Mouse (Mus musculus): ENCODE measurements around the gene Cnih3. TPM values are rescaled to one million over a fixed set of nuclear protein-coding genes. Genes with fewer than 3 reads are reported as not detected.
A peak's percentile ranks its signal among the peaks of the same experiment; 100 is the strongest.

Cnih3 gene
- total RNA-seq, 1 experiment: 0.22 TPM

DNA sequence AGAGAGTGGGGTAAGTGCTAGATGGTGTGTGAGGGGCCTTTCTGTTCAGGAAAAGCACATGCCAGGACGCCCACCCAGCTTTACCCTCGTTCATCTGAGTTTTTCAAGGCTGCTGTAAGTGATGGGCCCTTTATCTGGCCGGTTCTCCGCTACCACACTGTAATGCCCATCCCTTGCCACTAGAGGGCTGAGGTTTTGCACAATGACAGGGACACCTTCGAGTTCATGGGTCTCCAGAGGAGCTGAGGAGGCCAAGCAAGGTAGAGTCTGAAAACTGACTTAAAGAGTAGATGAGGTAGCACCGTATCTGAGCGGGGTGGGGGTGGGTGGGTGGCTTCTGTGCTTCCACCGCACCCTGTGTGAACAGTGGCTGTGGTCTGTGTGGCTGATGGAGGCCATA lies 27.2 kb downstream of the Cnih3 start:
- no peak overlapping the region for H3K4me3 ChIP-seq (ENCODE audit: insufficient read depth in 1 of 2, low read depth in 1 of 2, low read length in 2 of 2, poor library complexity in 1 of 2, severe bottlenecking in 1 of 2)
- in situ Hi-C loops (cut with MboI; ENCODE audit: low sequenced_read_pairs in 2 of 2, unreplicated experiment in 2 of 2): no loop called here
- H3K4me1 ChIP-seq (ENCODE audit: control insufficient read depth in 2 of 2, insufficient read depth in 2 of 2, low read length in 2 of 2, poor library complexity in 1 of 2): peaks cover 0 to 3% of the 10 kb centered on the region in 2 experiments; a peak in 1 of 4 replicates
- DNase-seq (ENCODE audit: low read depth, low spot score): peak; percentile 50
- H3K36me3 ChIP-seq (ENCODE audit: control insufficient read depth, insufficient read depth, low read length, poor library complexity, severe bottlenecking): no peaks in the 10 kb centered on the region
- H3K27ac ChIP-seq (ENCODE audit: insufficient read depth, low read depth, low read length, poor library complexity, severe bottlenecking): no peak overlapping the region
- no peaks in the 10 kb centered on the region for H3K9me3 ChIP-seq (ENCODE audit: control insufficient read depth, insufficient read depth, low read depth, low read length)
- no peak overlapping the region for H3K9ac ChIP-seq (ENCODE audit: insufficient read depth, low read depth, low read length, poor library complexity, severe bottlenecking)
- TF ChIP-seq ZC3H11A (IDR thresholded peaks at IDR 0.05; ENCODE audit: borderline replicate concordance, low read depth, low read length): peak; percentile 2; the same call in 1 of the 2 replicates
- TF ChIP-seq ZNF384 (IDR thresholded peaks at IDR 0.05; ENCODE audit: low read depth, low read length): no peak

DNA sequence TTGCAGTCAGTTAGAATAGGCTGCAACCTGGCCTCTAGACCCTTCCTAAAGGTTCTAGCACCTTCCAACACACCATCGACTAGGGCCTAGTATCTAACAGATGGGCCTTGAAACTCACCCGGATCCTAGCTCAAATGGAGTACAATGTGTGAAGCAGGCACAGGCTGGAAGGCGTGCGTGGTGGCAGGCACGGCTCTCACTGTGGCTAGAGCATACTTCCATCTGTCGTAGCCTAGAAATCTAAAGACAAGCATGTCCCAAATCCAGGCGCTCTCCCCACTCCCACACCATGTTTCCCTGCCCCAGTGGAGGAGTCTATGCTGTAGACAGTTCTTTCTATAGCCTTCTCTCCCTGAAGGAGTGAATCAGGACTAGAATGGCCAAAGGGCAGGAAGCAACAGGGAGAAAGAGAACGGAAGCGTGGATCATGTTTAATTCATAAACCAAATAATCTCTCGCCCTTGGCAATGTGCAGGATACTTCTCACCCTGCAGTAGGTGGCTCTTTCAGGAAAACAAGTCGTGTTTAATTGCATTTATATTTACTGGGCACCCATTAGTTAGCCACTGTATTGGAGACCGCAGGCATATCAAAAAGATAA lies 29.1 kb downstream of the Cnih3 start:
- H3K27ac ChIP-seq (ENCODE audit: insufficient read depth, low read depth, low read length, poor library complexity, severe bottlenecking): no peak overlapping the region
- in situ Hi-C loops (cut with MboI; ENCODE audit: low sequenced_read_pairs in 2 of 2, unreplicated experiment in 2 of 2): no loop called here
- H3K9me3 ChIP-seq (ENCODE audit: control insufficient read depth, insufficient read depth, low read depth, low read length): no peaks in the 10 kb centered on the region
- no peak for DNase-seq (ENCODE audit: low read depth, low spot score)
- no peaks in the 10 kb centered on the region for H3K36me3 ChIP-seq (ENCODE audit: control insufficient read depth, insufficient read depth, low read length, poor library complexity, severe bottlenecking)
- H3K4me3 ChIP-seq (ENCODE audit: insufficient read depth in 1 of 2, low read depth in 1 of 2, low read length in 2 of 2, poor library complexity in 1 of 2, severe bottlenecking in 1 of 2): no peak overlapping the region
- H3K9ac ChIP-seq (ENCODE audit: insufficient read depth, low read depth, low read length, poor library complexity, severe bottlenecking): no peak overlapping the region
- TF ChIP-seq CHD2 (IDR thresholded peaks at IDR 0.05; ENCODE audit: low read depth, low read length) (no peak), ZNF384 (IDR thresholded peaks at IDR 0.05; ENCODE audit: low read depth, low read length) (no peak), MAFK (IDR thresholded peaks at IDR 0.05; ENCODE audit: insufficient read depth, low read depth, low read length) (no peak), HCFC1 (IDR thresholded peaks at IDR 0.05; ENCODE audit: borderline replicate concordance, insufficient read depth, low read length) (no peak), ZC3H11A (IDR thresholded peaks at IDR 0.05; ENCODE audit: borderline replicate concordance, low read depth, low read length) (no peak)
- peaks cover 0 to 3% of the 10 kb centered on the region in 2 experiments; a peak in 2 of 4 replicates for H3K4me1 ChIP-seq (ENCODE audit: control insufficient read depth in 2 of 2, insufficient read depth in 2 of 2, low read length in 2 of 2, poor library complexity in 1 of 2)

DNA sequence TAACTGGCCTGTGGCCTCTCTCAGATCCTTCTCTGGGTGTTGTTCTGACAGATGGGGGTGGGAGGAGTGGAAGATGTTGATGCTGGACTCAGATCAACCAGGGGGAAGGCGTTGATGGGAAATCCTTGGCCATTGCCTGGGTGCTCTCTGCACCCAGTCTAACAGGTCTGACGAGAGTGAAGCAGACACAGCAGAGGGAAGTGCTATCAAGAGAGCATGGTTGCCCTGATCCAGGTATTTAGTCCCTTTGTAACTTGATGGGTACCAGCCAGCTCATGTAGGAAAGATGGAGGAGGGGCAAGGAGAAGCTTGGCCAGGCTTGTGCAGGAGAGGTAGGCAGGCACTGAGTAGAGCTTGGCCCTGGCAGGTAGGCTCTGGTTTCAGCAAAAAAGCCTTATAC lies 36.8 kb downstream of the Cnih3 start:
- DNase-seq (ENCODE audit: low read depth, low spot score): no peak
- H3K4me3 ChIP-seq (ENCODE audit: insufficient read depth in 1 of 2, low read depth in 1 of 2, low read length in 2 of 2, poor library complexity in 1 of 2, severe bottlenecking in 1 of 2): no peak overlapping the region
- no peaks in the 10 kb centered on the region; a peak in 1 of 4 replicates for H3K4me1 ChIP-seq (ENCODE audit: control insufficient read depth in 2 of 2, insufficient read depth in 2 of 2, low read length in 2 of 2, poor library complexity in 1 of 2)
- TF ChIP-seq ZNF384 (IDR thresholded peaks at IDR 0.05; ENCODE audit: low read depth, low read length): no peak
- TF ChIP-seq MAFK (IDR thresholded peaks at IDR 0.05; ENCODE audit: insufficient read depth, low read depth, low read length): no peak
- TF ChIP-seq ZC3H11A (IDR thresholded peaks at IDR 0.05; ENCODE audit: borderline replicate concordance, low read depth, low read length): no peak
- TF ChIP-seq CHD2 (IDR thresholded peaks at IDR 0.05; ENCODE audit: low read depth, low read length): no peak
- TF ChIP-seq HCFC1 (IDR thresholded peaks at IDR 0.05; ENCODE audit: borderline replicate concordance, insufficient read depth, low read length): no peak
- in situ Hi-C loops (cut with MboI; ENCODE audit: low sequenced_read_pairs in 2 of 2, unreplicated experiment in 2 of 2): no loop called here
- H3K9me3 ChIP-seq (ENCODE audit: control insufficient read depth, insufficient read depth, low read depth, low read length): no peaks in the 10 kb centered on the region
- H3K36me3 ChIP-seq (ENCODE audit: control insufficient read depth, insufficient read depth, low read length, poor library complexity, severe bottlenecking): no peaks in the 10 kb centered on the region
- H3K9ac ChIP-seq (ENCODE audit: insufficient read depth, low read depth, low read length, poor library complexity, severe bottlenecking): no peak overlapping the region
- H3K27ac ChIP-seq (ENCODE audit: insufficient read depth, low read depth, low read length, poor library complexity, severe bottlenecking): no peak overlapping the region

DNA sequence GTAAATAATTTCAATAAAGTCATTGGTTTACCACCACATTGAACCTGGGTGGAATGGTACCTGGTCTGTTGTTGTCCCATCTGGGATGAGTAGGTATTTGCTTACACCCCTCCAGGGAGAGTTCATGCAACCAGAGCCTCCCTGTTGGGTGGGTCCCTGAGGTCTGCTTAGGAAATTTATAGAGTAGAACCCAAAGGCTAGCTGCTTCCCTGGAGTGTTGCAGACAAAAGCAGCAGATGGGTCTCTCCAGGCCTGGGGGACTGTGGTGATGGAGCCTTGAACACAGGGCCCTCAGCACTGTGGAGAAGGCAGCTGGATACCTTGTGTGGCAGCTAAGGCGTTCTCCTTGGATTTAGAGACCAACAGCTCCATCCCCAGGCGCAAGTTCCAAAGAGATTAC lies 40.1 kb downstream of the Cnih3 start:
- H3K4me1 ChIP-seq (ENCODE audit: control insufficient read depth in 2 of 2, insufficient read depth in 2 of 2, low read length in 2 of 2, poor library complexity in 1 of 2): no peaks in the 10 kb centered on the region
- H3K9me3 ChIP-seq (ENCODE audit: control insufficient read depth, insufficient read depth, low read depth, low read length): no peaks in the 10 kb centered on the region
- DNase-seq (ENCODE audit: low read depth, low spot score): no peak
- TF ChIP-seq CHD2 (IDR thresholded peaks at IDR 0.05; ENCODE audit: low read depth, low read length) (no peak), ZNF384 (IDR thresholded peaks at IDR 0.05; ENCODE audit: low read depth, low read length) (no peak), MAFK (IDR thresholded peaks at IDR 0.05; ENCODE audit: insufficient read depth, low read depth, low read length) (no peak)
- no peak overlapping the region for H3K4me3 ChIP-seq (ENCODE audit: insufficient read depth in 1 of 2, low read depth in 1 of 2, low read length in 2 of 2, poor library complexity in 1 of 2, severe bottlenecking in 1 of 2)
- in situ Hi-C loops (cut with MboI; ENCODE audit: low sequenced_read_pairs in 2 of 2, unreplicated experiment in 2 of 2): no loop called here
- H3K27ac ChIP-seq (ENCODE audit: insufficient read depth, low read depth, low read length, poor library complexity, severe bottlenecking): no peak overlapping the region
- H3K36me3 ChIP-seq (ENCODE audit: control insufficient read depth, insufficient read depth, low read length, poor library complexity, severe bottlenecking): no peaks in the 10 kb centered on the region
- no peak overlapping the region for H3K9ac ChIP-seq (ENCODE audit: insufficient read depth, low read depth, low read length, poor library complexity, severe bottlenecking)

Measured in ES-E14 (cell line).